Mouse (Mus musculus): Measurements from ENCODE around the gene Ier5. TPM values are rescaled to one million over a fixed set of nuclear protein-coding genes. Genes with fewer than 3 reads are reported as not detected.
A peak's percentile ranks its signal among the peaks of the same experiment; 100 is the strongest.

Ier5 gene
- total RNA-seq, 2 experiments from 2014 or later: 9.4 to 15.5 TPM

DNA sequence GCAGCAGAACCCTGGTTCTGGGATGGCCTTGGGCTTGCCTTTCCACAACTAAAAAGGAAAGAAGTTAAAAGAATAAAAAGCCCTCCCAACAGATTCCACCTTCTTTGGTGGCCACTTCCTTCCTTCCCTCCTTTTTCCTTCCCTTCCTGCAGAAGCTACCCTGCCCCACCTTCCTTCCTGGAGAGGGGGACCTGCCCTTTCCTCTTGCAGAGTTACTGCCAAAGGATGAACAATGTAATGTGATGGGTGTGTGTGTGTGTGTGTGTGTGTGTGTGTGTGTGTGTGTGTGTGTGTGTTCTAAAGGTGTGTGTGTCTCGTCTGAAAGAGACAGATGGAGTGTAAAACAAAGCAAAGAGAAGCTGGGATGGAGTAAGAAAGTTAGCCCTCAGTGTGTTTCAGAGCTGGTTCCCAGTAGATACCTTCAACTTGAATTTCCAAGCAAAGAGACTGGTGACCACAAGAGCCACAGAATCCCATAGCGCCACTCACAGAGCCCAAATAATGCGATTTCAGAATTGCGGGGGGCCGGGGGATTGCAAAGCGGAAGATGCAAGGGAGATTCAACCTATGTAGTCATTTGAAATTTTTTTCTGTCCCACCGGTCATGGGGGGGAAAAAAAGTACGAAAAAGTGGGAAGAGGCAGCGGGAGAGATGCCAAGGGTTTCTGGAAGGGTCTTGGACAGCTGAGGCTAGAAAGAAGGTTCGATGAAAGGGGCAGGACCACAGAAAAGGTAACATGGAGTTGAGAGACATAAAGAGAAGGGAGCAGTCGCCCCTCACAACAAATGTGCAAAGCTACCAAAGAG is 17.1 kb downstream of the Ier5 start:
- DNase-seq (ENCODE audit: low spot score in 2 of 2): no peak

DNA sequence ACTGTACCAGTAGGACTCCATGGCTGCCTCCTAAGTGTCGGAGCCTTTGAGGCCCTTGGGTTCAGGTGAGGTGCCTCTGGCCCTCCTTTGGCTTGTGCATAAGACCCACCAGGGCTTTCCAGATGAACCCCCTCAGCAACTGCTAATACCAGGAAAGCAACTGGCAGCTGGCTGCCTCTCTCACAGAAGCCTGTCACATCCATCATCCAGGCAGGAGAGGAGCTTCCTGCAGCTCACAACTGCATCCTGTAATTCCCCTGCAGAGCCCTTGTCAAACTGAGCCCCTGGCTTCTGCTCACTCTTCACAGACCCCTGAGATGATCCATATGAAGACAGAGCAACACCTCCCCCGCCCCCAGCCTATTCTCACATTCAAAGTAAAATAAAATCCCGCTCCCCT is 21.8 kb downstream of the Ier5 start:
- DNase-seq (ENCODE audit: low spot score in 2 of 2): no peak

DNA sequence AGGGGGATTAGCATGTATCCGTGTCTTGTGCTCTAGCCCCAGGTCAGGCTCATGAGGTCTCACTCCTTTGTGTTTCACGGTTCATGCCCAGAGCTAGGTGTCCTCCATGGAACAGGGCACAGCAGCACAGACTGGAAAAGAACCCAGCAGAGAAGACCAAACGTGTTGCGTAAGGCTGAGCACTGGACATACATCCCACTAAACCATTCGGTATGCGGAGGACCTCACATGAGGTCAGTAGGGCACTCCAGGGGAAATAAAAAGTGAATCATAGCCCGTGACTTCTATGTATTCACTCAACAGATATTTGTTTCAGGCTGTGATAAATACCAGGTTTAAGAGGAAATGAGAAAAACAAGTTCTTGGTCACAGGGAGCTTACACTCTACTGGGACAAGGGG is 23.6 kb downstream of the Ier5 start:
- no peak for DNase-seq (ENCODE audit: low spot score in 2 of 2)

DNA sequence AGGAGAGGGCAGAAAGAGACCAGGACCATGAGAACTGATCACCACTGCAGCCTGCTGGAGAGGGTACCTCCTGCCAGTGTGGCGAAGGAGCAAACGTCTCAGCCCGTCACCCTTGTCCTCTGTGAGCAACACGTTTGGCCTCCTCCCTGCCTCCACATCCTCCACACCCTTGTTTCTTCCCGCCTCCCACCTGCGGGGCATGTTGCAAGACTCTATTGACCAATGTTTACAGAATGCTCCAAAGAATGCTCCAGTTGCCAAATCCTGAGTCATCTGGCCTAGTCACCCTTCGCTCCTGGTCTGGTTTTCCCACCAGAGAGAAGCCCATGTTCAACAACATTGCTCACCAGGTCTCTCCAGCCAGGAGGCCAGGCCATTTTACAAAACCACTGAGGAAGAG is 24.6 kb downstream of the Ier5 start:
- DNase-seq (ENCODE audit: low spot score in 2 of 2): peak in 1 of 2 experiments; percentile 45

DNA sequence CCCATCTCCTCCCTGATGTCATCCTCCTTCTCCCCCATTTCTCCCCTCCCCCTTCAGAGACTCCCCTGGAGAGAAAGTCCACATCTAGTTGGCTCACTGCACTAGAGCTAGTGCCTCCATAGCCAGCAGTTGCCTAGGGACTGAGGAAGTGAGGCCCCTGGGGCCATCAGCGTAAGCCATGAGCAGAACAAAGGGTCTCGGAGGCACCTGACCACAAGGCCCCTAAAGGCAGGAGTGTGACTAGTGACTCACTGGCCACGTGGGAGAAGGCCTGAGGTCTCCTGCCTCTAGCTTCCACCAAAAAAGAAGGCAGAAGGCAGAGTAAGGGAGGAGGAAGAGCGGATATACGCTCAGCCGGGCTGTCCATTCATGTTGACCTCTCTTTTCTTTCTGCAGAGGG is 25.5 kb downstream of the Ier5 start:
- DNase-seq (ENCODE audit: low spot score in 2 of 2): no peak

DNA sequence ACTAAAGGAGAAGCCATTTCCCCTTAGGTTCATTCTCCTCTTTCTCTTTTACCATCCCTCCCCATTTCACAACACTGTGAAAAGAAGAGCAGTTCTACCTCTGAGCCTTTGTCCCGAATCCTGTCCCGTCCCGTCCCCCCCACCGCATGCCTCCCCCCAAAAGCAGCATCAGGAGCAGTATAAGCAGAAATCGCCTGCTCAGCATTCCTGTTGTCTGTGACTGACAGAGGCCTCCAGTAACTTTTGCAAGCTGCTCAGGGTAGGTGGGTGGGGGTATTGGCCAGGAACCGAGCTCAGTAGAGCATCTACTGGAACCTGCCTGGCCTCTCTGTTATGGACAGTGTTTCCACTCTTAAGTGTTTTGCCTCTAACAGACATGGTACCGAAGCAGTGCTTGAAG is 26.3 kb downstream of the Ier5 start:
- no peak for DNase-seq (ENCODE audit: low spot score in 2 of 2)

DNA sequence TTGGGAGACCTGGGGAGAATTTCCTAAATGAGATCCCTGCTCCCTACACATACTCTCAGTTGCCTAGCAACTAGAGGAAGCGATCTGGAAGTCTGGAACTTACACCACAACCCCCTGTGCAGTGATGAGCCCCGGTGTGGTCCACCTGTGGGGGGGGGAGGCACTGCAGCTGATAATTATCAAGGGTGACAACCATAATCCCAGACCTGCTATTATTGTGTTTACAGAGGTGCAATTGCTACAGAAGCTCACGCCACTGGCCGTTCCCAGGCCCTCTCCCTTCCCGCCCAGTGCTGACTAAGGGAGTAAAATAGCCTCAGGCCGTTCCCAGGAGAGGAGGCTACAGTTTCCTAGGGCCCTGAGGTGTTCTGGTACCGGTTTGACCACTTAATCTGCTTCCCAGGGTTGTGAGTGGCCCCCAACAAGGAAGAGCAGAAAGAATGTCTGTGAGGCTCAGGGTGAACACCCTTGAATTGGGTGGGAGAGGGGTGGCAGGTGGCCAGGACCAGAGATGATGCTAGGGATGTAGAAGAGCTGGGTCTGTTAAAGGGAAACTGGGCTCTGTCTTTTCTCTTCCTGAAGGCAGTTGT is 28.1 kb downstream of the Ier5 start:
- DNase-seq (ENCODE audit: low spot score in 2 of 2): no peak

DNA sequence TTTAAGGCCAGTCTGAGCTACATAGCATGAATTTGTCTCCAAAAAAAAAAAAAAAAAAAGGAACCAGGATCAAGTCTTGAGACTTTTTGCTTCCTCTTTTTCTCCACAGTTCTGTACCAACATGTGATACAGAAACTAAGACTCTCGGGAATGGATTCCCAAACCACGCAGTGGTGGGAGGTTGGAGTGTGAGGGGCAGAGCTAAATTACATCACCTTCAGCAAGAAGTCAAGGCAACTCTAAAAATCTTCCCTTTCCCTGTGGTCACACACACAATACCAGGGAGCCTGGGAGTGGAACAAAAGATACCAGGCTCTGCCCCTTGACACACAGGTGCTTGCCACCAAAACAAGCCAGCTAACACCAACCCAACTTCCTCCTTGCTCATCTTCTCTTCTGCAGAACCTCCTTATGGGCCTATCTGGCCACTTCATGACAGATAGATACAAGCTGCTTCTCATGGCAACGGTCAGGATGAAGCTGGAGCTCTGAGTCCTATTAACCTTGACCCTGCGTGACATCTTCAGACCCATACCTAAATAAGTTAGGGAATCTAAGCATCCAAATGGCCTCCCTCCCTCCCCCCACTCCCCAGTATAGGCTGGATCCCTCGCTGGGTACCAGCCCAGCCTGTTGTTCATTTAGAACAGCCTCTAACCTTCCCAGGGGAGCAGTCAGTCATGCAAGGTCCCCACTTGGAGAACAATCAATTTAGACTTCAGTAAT is 28.7 kb downstream of the Ier5 start:
- no peak for DNase-seq (ENCODE audit: low spot score in 2 of 2)

DNA sequence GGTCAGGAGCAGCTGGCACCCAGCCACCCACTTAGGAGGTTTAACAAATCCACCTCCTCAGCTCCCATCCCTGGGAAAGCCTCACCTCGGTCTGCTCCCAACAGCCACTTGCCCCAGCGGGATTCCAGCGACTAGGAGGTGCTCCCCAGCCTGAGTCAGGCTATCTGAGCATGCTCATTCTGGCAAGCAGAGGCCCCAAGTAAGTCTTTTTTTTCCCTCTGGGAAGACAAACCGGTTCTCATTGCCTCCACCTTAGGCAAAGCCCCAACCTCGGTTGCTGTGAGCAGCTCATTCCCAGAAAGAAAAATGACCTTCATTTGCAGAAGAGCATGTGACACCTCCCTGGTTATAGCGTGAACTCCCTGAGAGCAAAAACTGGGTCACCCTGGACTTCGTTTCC is 29.7 kb downstream of the Ier5 start:
- no peak for DNase-seq (ENCODE audit: low spot score in 2 of 2)

DNA sequence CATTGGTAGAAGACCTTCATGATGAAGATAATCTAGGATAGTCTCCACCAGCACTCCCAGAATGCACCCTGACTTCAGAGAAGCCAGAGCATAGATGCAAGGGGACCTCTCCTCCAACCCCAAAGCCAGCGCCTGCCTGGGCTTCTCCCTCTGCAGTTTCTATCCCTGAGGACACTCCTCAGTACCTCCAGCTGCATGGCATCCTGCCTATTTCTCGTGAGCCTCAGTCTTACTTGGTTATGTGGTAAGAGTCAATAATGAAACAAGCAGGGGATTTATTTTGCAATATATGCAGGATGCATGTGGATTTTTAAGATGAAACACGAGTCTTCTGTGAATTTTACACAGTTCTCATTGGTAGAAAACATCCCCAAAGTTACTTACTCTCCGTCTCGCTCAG is 33.2 kb downstream of the Ier5 start:
- no peak for DNase-seq (ENCODE audit: low spot score in 2 of 2)

DNA sequence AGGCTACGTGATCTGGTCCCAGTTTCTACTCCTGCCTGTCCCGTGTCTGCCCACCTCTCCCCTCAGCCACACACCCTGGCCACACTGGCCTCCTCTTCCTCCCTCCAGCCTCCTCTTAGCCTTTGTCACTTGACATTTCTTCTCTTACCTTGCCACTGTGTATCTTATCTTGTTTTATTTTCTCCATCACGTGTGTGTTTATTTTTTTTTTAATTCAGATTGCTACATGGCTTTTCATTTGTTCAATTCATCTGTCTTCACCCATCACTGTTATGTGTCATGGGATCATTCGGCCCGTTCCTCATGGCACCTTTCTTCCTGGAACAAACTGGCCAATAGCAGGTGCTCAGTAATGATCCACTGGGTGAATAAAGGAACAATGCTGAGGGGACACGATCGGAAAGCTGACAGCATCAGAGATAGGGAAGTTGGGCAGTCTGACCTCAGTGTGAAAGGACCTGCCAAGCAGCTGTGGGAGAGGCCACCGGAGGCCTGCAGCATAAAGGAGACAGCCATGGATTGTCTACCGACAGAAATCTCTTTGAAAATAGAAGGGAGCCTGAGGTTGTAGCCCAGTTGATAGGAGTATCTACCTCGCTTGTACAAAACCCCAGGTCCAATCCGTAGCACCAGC is 34.3 kb downstream of the Ier5 start:
- DNase-seq (ENCODE audit: low spot score in 2 of 2): no peak

DNA sequence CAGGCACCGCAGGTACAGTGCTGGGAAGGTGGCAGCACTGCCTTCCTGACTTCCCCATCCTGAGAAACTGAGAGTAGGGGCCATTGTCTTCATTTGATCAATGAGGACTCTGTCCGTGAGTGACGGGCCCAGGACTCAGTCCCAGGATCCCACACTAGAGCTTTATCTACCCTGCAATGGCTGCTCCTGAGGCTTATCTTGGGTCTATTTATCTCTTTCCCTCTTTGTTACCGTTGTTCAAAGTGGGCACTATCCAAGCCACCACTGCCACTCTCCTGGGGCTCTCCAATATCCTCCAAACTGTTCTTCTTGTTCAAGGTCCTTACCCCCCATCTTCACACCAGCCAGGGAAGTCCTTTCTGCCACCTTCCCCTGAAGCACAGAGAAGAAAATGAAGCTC is 34.8 kb downstream of the Ier5 start:
- DNase-seq (ENCODE audit: low spot score in 2 of 2): no peak

DNA sequence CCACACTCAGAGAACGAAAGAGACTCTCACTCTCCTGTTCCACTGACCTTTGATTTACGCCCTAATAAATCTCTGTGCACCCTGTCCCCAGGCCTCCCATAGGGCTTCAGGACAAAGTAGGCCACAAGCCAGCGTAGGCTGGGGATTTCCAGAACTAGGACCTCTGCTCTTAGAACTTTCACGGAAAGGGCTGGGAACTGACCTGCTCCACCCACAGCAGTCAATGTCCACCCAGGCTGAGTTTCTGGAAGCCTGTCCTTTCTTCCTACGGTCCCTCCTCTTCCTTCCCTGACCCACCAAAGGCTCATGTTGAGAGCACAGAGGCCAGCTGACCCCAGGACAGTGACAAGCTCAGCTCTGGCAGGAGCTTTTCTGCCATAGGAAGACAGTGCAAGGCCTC is 35.3 kb downstream of the Ier5 start:
- DNase-seq (ENCODE audit: low spot score in 2 of 2): no peak

DNA sequence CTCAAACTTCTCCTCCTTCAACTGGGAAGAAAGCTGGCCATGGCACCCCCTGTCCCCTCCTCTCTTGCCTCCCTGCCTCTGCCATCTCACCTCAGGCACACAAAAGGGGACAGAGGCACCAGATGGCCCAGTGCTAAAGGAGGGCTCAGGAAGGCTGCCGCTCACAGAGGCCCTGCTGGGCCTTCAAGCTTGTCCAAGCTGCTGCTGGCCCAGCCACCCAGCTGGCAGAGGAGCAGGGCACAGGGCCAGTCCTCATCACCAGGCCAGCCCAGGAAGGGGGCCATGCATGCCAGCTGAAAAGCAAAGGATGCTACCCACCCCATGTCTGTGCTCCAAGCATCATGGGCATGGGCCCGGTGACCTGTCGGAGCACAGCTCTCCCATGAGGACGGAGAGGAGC is 36.5 kb downstream of the Ier5 start:
- DNase-seq (ENCODE audit: low spot score in 2 of 2): no peak

DNA sequence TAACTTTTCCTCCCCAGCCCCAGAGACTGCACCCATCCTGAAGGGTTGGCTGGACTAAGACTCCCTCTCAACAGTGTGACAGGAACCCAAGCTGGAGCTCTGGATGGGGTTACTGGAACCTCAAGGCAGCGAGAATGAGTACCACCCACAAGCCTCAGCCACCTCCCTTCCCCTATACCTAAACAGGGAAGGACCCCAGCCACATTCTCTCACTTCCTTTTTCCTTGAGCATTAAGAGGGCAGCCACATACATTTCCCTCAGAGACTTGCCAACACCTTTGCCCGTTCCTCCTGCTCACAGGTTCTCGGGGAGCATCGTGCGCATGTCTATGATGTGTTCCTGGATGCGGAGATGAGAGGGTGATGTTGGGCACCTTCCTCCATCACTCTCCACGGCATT is 37.4 kb downstream of the Ier5 start:
- no peak for DNase-seq (ENCODE audit: low spot score in 2 of 2)

DNA sequence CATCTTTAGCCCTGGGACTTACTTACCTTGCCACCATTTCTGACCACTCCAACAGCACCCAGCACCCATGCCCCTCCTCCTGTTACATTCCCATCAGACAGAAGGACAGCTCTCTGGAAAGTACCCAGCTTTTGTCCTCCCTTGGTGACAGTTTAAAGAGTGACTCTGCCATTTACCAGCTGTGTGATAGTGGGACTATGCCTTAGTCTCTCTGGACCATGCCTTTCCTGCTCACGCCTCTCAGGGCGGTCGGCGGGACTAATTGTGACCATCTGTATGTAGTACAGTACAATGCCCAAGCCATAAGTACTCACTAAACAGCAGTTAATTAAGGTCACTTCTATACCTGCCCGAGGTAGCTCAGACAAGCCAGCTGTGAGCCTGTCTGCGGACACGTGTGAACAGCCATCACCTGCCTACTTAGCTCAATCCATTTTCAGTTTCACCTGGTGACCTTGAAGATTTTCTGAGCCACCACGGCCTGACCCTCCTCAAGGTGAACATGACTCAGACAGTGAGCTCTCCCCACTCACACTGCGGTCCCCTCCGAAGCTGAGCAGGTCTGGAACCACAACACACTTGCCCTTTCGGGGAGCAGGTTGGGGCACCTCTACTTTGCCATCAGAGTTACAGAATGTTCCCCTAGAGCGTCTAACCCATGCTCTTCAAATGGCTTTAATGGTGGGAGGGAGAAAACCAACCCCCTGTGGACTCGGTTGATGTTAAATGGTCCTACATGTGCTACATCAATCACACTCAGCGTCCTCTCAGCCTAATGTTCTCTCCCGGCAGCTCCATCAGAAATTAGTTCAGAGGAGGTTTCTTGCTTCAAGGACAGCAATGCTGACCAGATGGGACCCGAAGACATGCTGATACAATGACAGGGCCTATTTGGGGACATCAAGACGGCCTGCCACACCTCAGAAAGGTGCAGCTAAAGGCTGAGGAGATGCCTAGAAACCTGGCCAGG is 38.3 kb downstream of the Ier5 start:
- DNase-seq (ENCODE audit: low spot score in 2 of 2): no peak

DNA sequence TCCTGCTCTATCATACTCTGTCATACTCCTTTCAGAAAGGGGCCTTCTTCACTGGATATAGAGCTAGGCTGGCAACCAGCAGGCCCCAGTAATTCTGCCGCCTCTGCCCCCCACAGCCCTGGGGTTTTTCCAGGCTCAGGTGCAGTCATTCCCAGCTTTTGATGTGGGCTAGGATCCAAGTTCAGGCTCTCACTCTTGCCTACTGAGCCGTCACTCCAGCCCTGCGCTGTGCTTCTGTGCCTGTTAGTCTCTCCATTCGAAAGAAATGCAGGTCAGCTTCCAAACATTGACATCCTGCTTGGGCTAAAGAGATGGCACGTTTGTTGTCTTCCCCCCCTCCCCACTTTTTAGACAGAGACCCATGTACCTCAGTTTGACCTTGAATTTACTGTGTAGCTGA is 39.2 kb downstream of the Ier5 start:
- no peak for DNase-seq (ENCODE audit: low spot score in 2 of 2)

DNA sequence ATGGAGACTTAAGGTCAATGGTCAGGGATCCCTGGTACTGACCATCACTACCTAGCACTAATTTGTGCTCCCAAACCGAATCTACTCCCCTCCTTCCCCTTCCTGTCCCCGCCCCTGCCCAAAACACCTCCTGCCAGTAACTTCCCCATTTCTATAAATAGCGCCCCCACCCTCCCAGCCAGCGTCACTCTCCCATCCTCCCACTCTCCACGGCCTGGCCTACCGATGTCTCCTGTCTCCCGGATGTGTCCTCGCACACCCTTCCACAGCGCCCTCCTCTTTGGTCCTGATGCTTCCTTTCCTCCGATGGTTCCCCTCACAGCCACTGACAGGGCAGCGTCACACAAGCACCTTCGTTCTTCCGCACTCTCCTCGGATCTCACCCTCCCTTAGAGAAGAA is 39.9 kb downstream of the Ier5 start:
- peak in 1 of 2 experiments; percentile 45 for DNase-seq (ENCODE audit: low spot score in 2 of 2)

DNA sequence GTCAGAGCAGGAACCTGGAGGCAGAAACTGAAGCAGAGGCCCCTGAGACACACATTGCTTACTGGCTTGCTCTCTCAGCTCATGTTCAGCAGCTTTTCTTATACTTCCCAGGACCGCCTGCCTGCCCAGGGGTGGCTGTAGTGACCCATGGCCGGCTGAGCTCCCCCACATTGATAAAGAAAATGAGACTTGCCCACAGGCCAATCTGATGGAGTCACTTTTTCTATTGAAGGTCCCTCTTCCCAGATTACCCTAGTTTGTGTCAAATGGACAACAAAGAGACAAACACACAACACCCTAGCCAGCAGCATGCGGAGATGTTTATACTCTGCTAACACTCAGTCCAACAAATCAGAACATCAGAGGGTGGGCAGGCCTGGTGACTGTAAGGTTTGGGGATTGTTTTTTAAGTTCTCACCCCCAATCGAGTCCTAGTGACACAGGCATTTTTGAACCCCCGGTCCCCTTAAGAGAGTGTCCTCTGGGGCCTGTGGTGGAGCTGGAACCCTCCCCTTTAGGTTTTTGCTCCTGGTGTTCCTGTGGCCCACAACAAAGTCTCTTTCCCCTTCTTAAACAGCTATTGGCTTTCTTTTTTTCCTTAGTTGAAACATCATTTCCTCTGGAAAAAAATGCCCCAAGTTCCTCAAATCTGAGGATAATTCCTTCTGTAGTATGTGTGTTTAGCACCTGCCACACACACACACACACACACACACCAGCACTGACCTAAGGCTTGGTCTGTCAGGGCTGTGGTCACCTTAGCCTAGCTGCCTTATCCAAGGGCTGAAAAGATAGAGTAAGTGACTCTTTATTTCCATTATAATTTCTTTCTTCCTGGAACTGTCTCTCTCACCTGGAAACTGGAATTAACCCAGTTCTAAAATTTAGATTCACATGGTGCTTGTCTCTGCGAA is 41.1 kb downstream of the Ier5 start:
- DNase-seq (ENCODE audit: low spot score in 2 of 2): no peak

DNA sequence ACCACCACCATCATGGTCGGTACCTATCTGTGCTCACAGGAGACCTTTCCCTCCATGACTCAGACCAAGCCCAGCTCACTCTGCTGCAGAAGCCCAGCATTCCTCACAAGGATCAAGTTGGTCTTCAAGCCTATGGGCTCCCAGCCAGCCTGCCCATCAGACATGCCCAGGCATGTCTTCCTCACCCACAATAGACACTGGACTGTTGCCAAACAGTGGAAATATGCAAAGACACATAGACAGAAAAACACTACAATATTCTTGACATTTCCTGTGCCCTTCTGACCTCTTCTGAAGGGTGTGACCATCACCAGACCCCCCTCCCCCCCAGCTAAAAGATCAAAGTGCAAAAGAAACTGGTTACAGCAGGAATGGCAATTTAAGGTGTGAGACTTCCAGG is 43.3 kb downstream of the Ier5 start:
- no peak for DNase-seq (ENCODE audit: low spot score in 2 of 2)

Data from adrenal gland, adult 18-20 months (tissue).